Comparison of ENCODE assay signal across 15 mouse cellular contexts in genomic region chr6:99994026-99994425, GRCm38 (mm10).
DNase-seq lines count a peak whose midpoint lies in the region; ATAC-seq and TF ChIP-seq lines count a peak whose summit lies in the region.
"Had no signal": no experiment of that assay in that cellular context is flagged by ENCODE, and none has a peak within 500 bp of the region (broad histone marks: within the 10 kb centered on the region; RNA-seq: fewer than 3 reads in every experiment).

No protein-coding gene starts in this region.

- H3K9ac ChIP-seq in heart, embryonic 16.5 days (ENCODE audit: low read length): no peak overlapping the region
- H3K9ac ChIP-seq in lung, postnatal 0 days (replicated peaks; ENCODE audit: low read depth): no peak overlapping the region
- H3K9ac ChIP-seq: intestine, embryonic 15.5 days; limb, embryonic 15.5 days; liver, postnatal 0 days had no signal

- intact Hi-C loops in heart, postnatal 14 days (cut with DNase I): no loop called here

- 22% methylated on average over 3 of the region's 3 CpGs for WGBS in heart, embryonic 16.5 days
- 6% methylated on average over 3 of the region's 3 CpGs for WGBS in lung, postnatal 0 days
- 21% methylated on average over 3 of the region's 3 CpGs for WGBS in lung, adult 2 months

- TF ChIP-seq CTCF in lung, postnatal 0 days (IDR thresholded peaks at IDR 0.05): no peak
- no peak for TF ChIP-seq CTCF in lung, adult 2 months (IDR thresholded peaks at IDR 0.05; ENCODE audit: insufficient read depth, low read length)

- no peak overlapping the region for H3K27ac ChIP-seq in heart, embryonic 16.5 days (ENCODE audit: low read length)
- H3K27ac ChIP-seq in lung, postnatal 0 days (ENCODE audit: low read length): no peak overlapping the region
- H3K27ac ChIP-seq: heart, embryonic 10.5 days; intestine, embryonic 15.5 days; limb, embryonic 15.5 days; midbrain, embryonic 10.5 days had no signal

- H3K27me3 ChIP-seq in heart, embryonic 16.5 days (ENCODE audit: control insufficient read depth, insufficient read depth, low read length): peaks cover 22% of the 10 kb centered on the region
- H3K27me3 ChIP-seq in lung, postnatal 0 days (replicated peaks; ENCODE audit: insufficient read depth, low read length): 0 out of 2 replicates have a peak, but pooled peaks cover 4% of the 10 kb centered on the region
- H3K27me3 ChIP-seq: intestine, embryonic 15.5 days had no signal

- no peaks in the 10 kb centered on the region for H3K36me3 ChIP-seq in heart, embryonic 16.5 days (ENCODE audit: control insufficient read depth, insufficient read depth)
- H3K36me3 ChIP-seq in lung, postnatal 0 days (ENCODE audit: insufficient read depth, low read length): no peaks in the 10 kb centered on the region
- H3K36me3 ChIP-seq: heart, embryonic 10.5 days; intestine, embryonic 15.5 days; limb, embryonic 15.5 days; midbrain, embryonic 10.5 days had no signal

- H3K9me3 ChIP-seq in heart, embryonic 16.5 days (replicated peaks; ENCODE audit: control insufficient read depth, low read length): no peaks in the 10 kb centered on the region
- no peaks in the 10 kb centered on the region for H3K9me3 ChIP-seq in lung, postnatal 0 days (ENCODE audit: low read length)
- H3K9me3 ChIP-seq: heart, embryonic 10.5 days; intestine, embryonic 15.5 days; limb, embryonic 15.5 days; midbrain, embryonic 10.5 days had no signal

- ATAC-seq in heart, embryonic 16.5 days (replicated peaks; ENCODE audit: extremely low read depth, insufficient read depth, low FRiP score): peak; percentile 43
- ATAC-seq in lung, postnatal 0 days: no peak
- ATAC-seq: activated CD4-positive, CD25-positive, alpha-beta regulatory T cell, adult 4 months; forebrain, embryonic 14.5 days; intestine, embryonic 15.5 days; liver, postnatal 0 days had no signal

- peaks cover 28% of the 10 kb centered on the region for H3K4me1 ChIP-seq in heart, embryonic 16.5 days (ENCODE audit: control insufficient read depth, insufficient read depth, low read length)
- peaks cover 10% of the 10 kb centered on the region; the same call in 1 of the 2 replicates for H3K4me1 ChIP-seq in lung, postnatal 0 days (ENCODE audit: insufficient read depth, low read depth, low read length)
- H3K4me1 ChIP-seq in lung, adult 2 months (ENCODE audit: control insufficient read depth, insufficient read depth, low read length): peaks cover 5% of the 10 kb centered on the region; the same call in 1 of the 2 replicates

- TF ChIP-seq POLR2A in lung, adult 2 months (IDR thresholded peaks at IDR 0.05; ENCODE audit: borderline replicate concordance, extremely low read depth, low read depth, low read length): no peak

- no peak overlapping the region for H3K4me3 ChIP-seq in heart, embryonic 16.5 days (ENCODE audit: low read length)
- no peak overlapping the region for H3K4me3 ChIP-seq in lung, postnatal 0 days (ENCODE audit: low read depth, low read length)
- no peak overlapping the region for H3K4me3 ChIP-seq in lung, adult 2 months (replicated peaks; ENCODE audit: extremely low read depth, low read depth, low read length)
- H3K4me3 ChIP-seq: heart, embryonic 10.5 days; intestine, embryonic 15.5 days; limb, embryonic 15.5 days; midbrain, embryonic 10.5 days had no signal

- TF ChIP-seq EP300 in lung, postnatal 0 days (IDR thresholded peaks at IDR 0.05): no peak

- no peak overlapping the region for H3K4me2 ChIP-seq in heart, embryonic 16.5 days (ENCODE audit: low read depth, low read length)
- H3K4me2 ChIP-seq in lung, postnatal 0 days (replicated peaks; ENCODE audit: low read depth, low read length): no peak overlapping the region
- H3K4me2 ChIP-seq: intestine, embryonic 15.5 days; limb, embryonic 15.5 days had no signal

- DNase-seq in heart, postnatal 14 days: no peak
- peak; percentile 50 for DNase-seq in lung, postnatal 0 days (ENCODE audit: low spot score)
- no peak for DNase-seq in lung, adult 2 months
- DNase-seq in Muller cell, postnatal 12 days (ENCODE audit: inconsistent ontology term): peak; percentile 22
- peak; percentile 56 for DNase-seq in lung, postnatal 10 days
- DNase-seq in gastrocnemius, postnatal 10 days: no peak
- DNase-seq: layer of hippocampus, adult 9-11 months; liver, postnatal 0 days had no signal

Comparison
In these comparisons a context has a peak if more than half of its experiments do, and no peak if none do; other contexts are left out.
1. DNase-seq: peak in lung, postnatal 0 days (single experiment), Muller cell, postnatal 12 days (single experiment) and lung, postnatal 10 days (single experiment); none in heart, postnatal 14 days (0 of 2), lung, adult 2 months (single experiment) and gastrocnemius, postnatal 10 days (single experiment).